Mouse (Mus musculus): ENCODE results near the gene 2310061I04Rik.

Gene 2310061I04Rik

GRCm38 (mm10) chr17:35869346-35870067, 27.7 kb downstream of the 2310061I04Rik start:
- peak; percentile 32 for DNase-seq (ENCODE audit: low spot score)

GRCm38 (mm10) chr17:35868961-35869345, 28.3 kb downstream of the 2310061I04Rik start:
- no peak for DNase-seq (ENCODE audit: low spot score)

GRCm38 (mm10) chr17:35868165-35868820, 28.9 kb downstream of the 2310061I04Rik start:
- no peak for DNase-seq (ENCODE audit: low spot score)

GRCm38 (mm10) chr17:35866911-35867890, 30.0 kb downstream of the 2310061I04Rik start:
- DNase-seq (ENCODE audit: low spot score), result no peak

- DNase-seq (ENCODE audit: low spot score), result peak; percentile 59
Observed at GRCm38 (mm10) chr17:35866281-35866831, 30.9 kb downstream of the 2310061I04Rik start.

- peak; percentile 59 for DNase-seq (ENCODE audit: low spot score)
Observed at GRCm38 (mm10) chr17:35865481-35866280, 31.6 kb downstream of the 2310061I04Rik start, which contains the start of gene Ppp1r18. TSS of gene Ppp1r18 (plus strand) at chr17:35865593.

- DNase-seq (ENCODE audit: low spot score), result no peak
Observed at GRCm38 (mm10) chr17:35864832-35865353, 32.3 kb downstream of the 2310061I04Rik start.

- DNase-seq (ENCODE audit: low spot score), result peak; percentile 86
Observed at GRCm38 (mm10) chr17:35861198-35861857, 35.9 kb downstream of the 2310061I04Rik start, which contains the start of gene Nrm. TSS of gene Nrm (plus strand) at chr17:35861318.

- DNase-seq (ENCODE audit: low spot score), result no peak
Observed at GRCm38 (mm10) chr17:35860831-35861197, 36.4 kb downstream of the 2310061I04Rik start.

- DNase-seq (ENCODE audit: low spot score), result no peak
Observed at GRCm38 (mm10) chr17:35859835-35860234, 37.4 kb downstream of the 2310061I04Rik start.

- DNase-seq (ENCODE audit: low spot score), result no peak
Observed at GRCm38 (mm10) chr17:35859371-35859770, 37.9 kb downstream of the 2310061I04Rik start.

- no peak for DNase-seq (ENCODE audit: low spot score)
Observed at GRCm38 (mm10) chr17:35850974-35851373, 46.3 kb downstream of the 2310061I04Rik start.

GRCm38 (mm10) chr17:35848112-35848511, 49.1 kb downstream of the 2310061I04Rik start:
- DNase-seq (ENCODE audit: low spot score), result no peak

GRCm38 (mm10) chr17:35843514-35843913, 53.7 kb downstream of the 2310061I04Rik start:
- DNase-seq (ENCODE audit: low spot score), result no peak
